Mouse (Mus musculus): ENCODE results near the gene Igfbp3. TPM values are rescaled to one million over a fixed set of nuclear protein-coding genes. Genes with fewer than 3 reads are reported as not detected.

The Igfbp3 gene
- polyA plus RNA-seq, 1 experiment from 2014 or later: 29.7 TPM

DNA sequence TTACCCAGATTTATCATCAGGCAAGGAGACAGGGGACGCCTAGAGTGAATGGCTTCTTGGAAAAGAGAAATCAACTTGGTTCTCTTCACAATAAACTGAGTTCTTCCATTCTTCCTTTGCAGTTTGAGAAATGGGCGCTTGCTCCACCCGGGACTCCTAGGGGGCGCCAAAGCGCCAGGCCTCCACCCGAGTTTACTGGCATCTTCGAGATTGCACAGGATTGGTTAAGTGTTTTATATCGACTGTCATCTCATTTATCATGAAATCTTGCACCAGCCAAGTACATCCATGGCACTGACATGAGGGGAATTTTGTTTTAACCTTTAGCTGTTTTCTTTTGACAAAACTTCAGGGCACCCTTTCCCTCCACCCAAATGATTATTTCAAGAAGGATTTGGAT, 2.0 kb upstream of the Igfbp3 start:
- Histone ChIP-seq H3K9me3 (replicated peaks; ENCODE audit: control insufficient read depth, low read length) (no peaks in the 10 kb centered on the region), H3K27ac (ENCODE audit: low read depth, low read length) (no peak overlapping the region), H3K27me3 (replicated peaks; ENCODE audit: control insufficient read depth, insufficient read depth, low read length) (peaks cover 13% of the 10 kb centered on the region), H3K4me3 (ENCODE audit: low read depth, low read length) (no peak overlapping the region), H3K4me1 (ENCODE audit: control insufficient read depth, insufficient read depth, low read length) (no peaks in the 10 kb centered on the region), H3K4me2 (ENCODE audit: low read length) (no peak overlapping the region), H3K36me3 (ENCODE audit: control insufficient read depth, insufficient read depth, low read length) (no peaks in the 10 kb centered on the region), H3K9ac (ENCODE audit: low read length) (no peak overlapping the region)
- DNase-seq (ENCODE audit: low spot score) (peak; percentile 73), ATAC-seq (no peak)
- 12% methylated on average over 8 of the region's 8 CpGs for WGBS

- H3K36me3 ChIP-seq (ENCODE audit: control insufficient read depth, insufficient read depth, low read length): no peaks in the 10 kb centered on the region
- ATAC-seq (no peak), DNase-seq (ENCODE audit: low spot score) (peak; percentile 88)
- no peaks in the 10 kb centered on the region for H3K9me3 ChIP-seq (replicated peaks; ENCODE audit: control insufficient read depth, low read length)
- peaks cover 13% of the 10 kb centered on the region for H3K27me3 ChIP-seq (replicated peaks; ENCODE audit: control insufficient read depth, insufficient read depth, low read length)
- no peak overlapping the region for H3K9ac ChIP-seq (ENCODE audit: low read length)
- peak overlapping the region; percentile 74 for H3K4me2 ChIP-seq (ENCODE audit: low read length)
- peak overlapping the region; percentile 66 for H3K4me3 ChIP-seq (ENCODE audit: low read depth, low read length)
- H3K4me1 ChIP-seq (ENCODE audit: control insufficient read depth, insufficient read depth, low read length): no peaks in the 10 kb centered on the region
- no peak overlapping the region for H3K27ac ChIP-seq (ENCODE audit: low read depth, low read length)
- WGBS: 6% methylated on average over 14 of the region's 14 CpGs
These were observed 1.0 kb upstream of the Igfbp3 start for GRCm38 (mm10) chr11:7214761-7215160.

DNA sequence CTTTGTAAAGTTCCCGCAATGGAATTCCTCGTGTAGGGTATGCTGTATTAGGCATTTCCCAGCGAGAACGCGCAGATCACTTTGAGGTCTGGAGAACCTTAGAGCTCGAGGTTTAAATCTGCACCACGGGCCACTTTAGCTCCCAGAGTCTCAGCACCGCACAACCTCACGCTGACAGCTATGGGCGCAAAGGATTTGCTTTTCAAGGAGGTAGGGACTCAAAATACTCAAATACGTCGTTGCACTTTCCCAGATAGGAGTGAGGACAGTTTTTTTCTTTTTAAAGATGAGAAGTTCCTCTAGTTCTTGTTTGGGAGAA, 578 bp upstream of the Igfbp3 start:
- Histone ChIP-seq H3K27ac (ENCODE audit: low read depth, low read length) (0 out of 2 replicates have a peak overlapping the region, but pooled peaks have one; percentile 75), H3K9ac (ENCODE audit: low read length) (peak overlapping the region; percentile 82; the same call in 1 of the 2 replicates), H3K9me3 (replicated peaks; ENCODE audit: control insufficient read depth, low read length) (no peaks in the 10 kb centered on the region), H3K36me3 (ENCODE audit: control insufficient read depth, insufficient read depth, low read length) (no peaks in the 10 kb centered on the region), H3K4me1 (ENCODE audit: control insufficient read depth, insufficient read depth, low read length) (no peaks in the 10 kb centered on the region), H3K4me2 (ENCODE audit: low read length) (peak overlapping the region; percentile 74), H3K27me3 (replicated peaks; ENCODE audit: control insufficient read depth, insufficient read depth, low read length) (peaks cover 13% of the 10 kb centered on the region), H3K4me3 (ENCODE audit: low read depth, low read length) (peak overlapping the region; percentile 66)
- WGBS: under 1% methylated on average over 12 of the region's 12 CpGs
- DNase-seq (ENCODE audit: low spot score) (no peak), ATAC-seq (no peak)

DNA sequence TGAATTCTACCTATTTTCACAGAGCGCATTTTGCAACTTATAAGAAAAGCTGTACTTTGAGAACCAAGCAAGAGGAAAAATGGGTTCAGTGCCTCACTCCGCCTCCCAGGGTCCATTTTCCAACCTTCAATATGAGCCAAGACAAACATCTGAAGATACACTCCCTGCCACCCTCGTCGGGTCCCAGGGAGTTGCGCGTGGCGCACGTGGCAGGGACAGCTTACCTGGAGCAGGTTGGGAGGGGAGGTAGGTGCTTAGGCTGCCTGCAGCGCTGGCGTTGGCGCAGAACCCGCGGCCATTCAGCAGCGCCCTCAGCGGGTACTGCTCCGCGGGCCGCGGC, 592 bp downstream of the Igfbp3 start:
- ATAC-seq: no peak
- Histone ChIP-seq H3K27ac (ENCODE audit: low read depth, low read length) (0 out of 2 replicates have a peak overlapping the region, but pooled peaks have one; percentile 75), H3K36me3 (ENCODE audit: control insufficient read depth, insufficient read depth, low read length) (no peaks in the 10 kb centered on the region), H3K4me3 (ENCODE audit: low read depth, low read length) (peak overlapping the region; percentile 66), H3K4me1 (ENCODE audit: control insufficient read depth, insufficient read depth, low read length) (no peaks in the 10 kb centered on the region), H3K4me2 (ENCODE audit: low read length) (peak overlapping the region; percentile 74), H3K9me3 (replicated peaks; ENCODE audit: control insufficient read depth, low read length) (no peaks in the 10 kb centered on the region), H3K9ac (ENCODE audit: low read length) (peak overlapping the region; percentile 82), H3K27me3 (replicated peaks; ENCODE audit: control insufficient read depth, insufficient read depth, low read length) (peaks cover 13% of the 10 kb centered on the region)
- DNase-seq (ENCODE audit: low spot score): no peak
- 1% methylated on average over 19 of the region's 19 CpGs for WGBS

DNA sequence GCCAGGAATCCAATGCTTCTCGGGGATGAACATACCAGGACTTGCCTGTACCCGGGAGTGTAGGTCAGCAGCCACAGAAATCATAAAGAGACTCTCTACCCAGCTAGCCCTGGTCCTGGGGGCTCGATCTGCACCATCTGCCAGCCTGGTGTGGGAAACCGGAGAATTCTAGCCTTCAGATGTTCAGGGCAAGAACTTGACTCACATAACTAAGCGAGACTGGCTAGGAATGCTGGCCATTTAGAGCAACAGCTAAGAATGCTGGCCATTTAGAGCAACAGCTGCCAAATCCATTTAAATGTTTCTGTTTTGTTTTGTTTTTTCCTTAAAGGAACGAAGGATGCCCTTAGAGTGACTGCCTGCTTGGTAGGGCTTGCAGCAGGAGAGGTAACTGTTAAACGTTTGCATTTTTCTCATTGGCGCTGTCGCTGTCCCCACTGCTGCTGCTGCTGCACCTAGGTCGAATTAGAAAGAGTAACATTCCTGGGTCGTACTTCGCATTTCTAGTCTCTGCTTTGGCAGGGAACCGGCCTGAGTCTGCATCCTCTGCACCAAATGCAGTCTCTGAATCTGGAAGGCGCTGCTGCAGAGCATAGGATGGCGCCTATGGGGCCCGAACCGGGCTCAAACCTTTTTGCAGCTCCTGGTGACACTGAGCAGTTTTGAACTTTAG, 1.5 kb downstream of the Igfbp3 start:
- Histone ChIP-seq H3K4me2 (ENCODE audit: low read length) (peak overlapping the region; percentile 74), H3K27ac (ENCODE audit: low read depth, low read length) (no peak overlapping the region), H3K36me3 (ENCODE audit: control insufficient read depth, insufficient read depth, low read length) (no peaks in the 10 kb centered on the region), H3K4me1 (ENCODE audit: control insufficient read depth, insufficient read depth, low read length) (no peaks in the 10 kb centered on the region), H3K9me3 (replicated peaks; ENCODE audit: control insufficient read depth, low read length) (no peaks in the 10 kb centered on the region), H3K4me3 (ENCODE audit: low read depth, low read length) (peak overlapping the region; percentile 66), H3K9ac (ENCODE audit: low read length) (no peak overlapping the region; the same call in 1 of the 2 replicates), H3K27me3 (replicated peaks; ENCODE audit: control insufficient read depth, insufficient read depth, low read length) (peaks cover 13% of the 10 kb centered on the region)
- 22% methylated on average over 17 of the region's 17 CpGs for whole genome bisulfite sequencing
- ATAC-seq (no peak), DNase-seq (ENCODE audit: low spot score) (no peak)

- H3K9me3 ChIP-seq (replicated peaks; ENCODE audit: control insufficient read depth, low read length): no peaks in the 10 kb centered on the region
- peak; percentile 52 for DNase-seq (ENCODE audit: low spot score)
- peaks cover 13% of the 10 kb centered on the region for H3K27me3 ChIP-seq (replicated peaks; ENCODE audit: control insufficient read depth, insufficient read depth, low read length)
- H3K27ac ChIP-seq (ENCODE audit: low read depth, low read length): no peak overlapping the region
- WGBS: 28% methylated on average over 9 of the region's 9 CpGs
- no peak overlapping the region for H3K9ac ChIP-seq (ENCODE audit: low read length)
- H3K36me3 ChIP-seq (ENCODE audit: control insufficient read depth, insufficient read depth, low read length): no peaks in the 10 kb centered on the region
- no peak overlapping the region for H3K4me3 ChIP-seq (ENCODE audit: low read depth, low read length)
- no peak overlapping the region for H3K4me2 ChIP-seq (ENCODE audit: low read length)
- H3K4me1 ChIP-seq (ENCODE audit: control insufficient read depth, insufficient read depth, low read length): no peaks in the 10 kb centered on the region
- no peak for ATAC-seq
These were observed 2.5 kb downstream of the Igfbp3 start for GRCm38 (mm10) chr11:7211211-7211610.

DNA sequence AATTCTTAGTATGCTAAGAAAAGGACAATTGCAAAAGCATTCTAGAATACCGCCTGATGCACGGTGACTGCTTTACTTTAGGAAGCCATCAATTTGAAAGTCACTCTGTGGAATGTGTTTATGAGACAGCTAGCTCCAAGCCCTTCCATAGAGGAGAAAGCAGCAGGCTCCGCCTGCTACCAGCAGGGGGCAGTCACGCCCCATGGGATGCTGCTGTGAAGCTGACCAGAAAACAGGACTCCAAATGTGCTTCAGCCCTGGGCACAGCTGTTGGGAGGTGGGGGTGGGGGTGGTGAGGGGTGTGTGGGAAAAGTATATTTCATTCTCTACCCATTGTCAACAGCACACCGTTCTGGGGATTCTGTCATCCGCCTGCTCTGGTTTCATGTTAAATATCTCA, 3.4 kb downstream of the Igfbp3 start:
- 17% methylated on average over 6 of the region's 6 CpGs for WGBS
- peak; percentile 80 for DNase-seq (ENCODE audit: low spot score)
- ATAC-seq: peak; percentile 15; the same call in 1 of the 2 replicates
- Histone ChIP-seq H3K36me3 (ENCODE audit: control insufficient read depth, insufficient read depth, low read length) (no peaks in the 10 kb centered on the region), H3K4me2 (ENCODE audit: low read length) (no peak overlapping the region), H3K4me3 (ENCODE audit: low read depth, low read length) (no peak overlapping the region), H3K9me3 (replicated peaks; ENCODE audit: control insufficient read depth, low read length) (no peaks in the 10 kb centered on the region), H3K9ac (ENCODE audit: low read length) (no peak overlapping the region), H3K4me1 (ENCODE audit: control insufficient read depth, insufficient read depth, low read length) (no peaks in the 10 kb centered on the region), H3K27ac (ENCODE audit: low read depth, low read length) (no peak overlapping the region), H3K27me3 (replicated peaks; ENCODE audit: control insufficient read depth, insufficient read depth, low read length) (peaks cover 13% of the 10 kb centered on the region)

- 92% methylated on average over 9 of the region's 9 CpGs for WGBS
- no peak overlapping the region for H3K4me3 ChIP-seq (ENCODE audit: low read depth, low read length)
- no peak overlapping the region for H3K27ac ChIP-seq (ENCODE audit: low read depth, low read length)
- DNase-seq (ENCODE audit: low spot score): no peak
- ATAC-seq: no peak
- no peaks in the 10 kb centered on the region for H3K9me3 ChIP-seq (replicated peaks; ENCODE audit: control insufficient read depth, low read length)
- H3K27me3 ChIP-seq (replicated peaks; ENCODE audit: control insufficient read depth, insufficient read depth, low read length): no peaks in the 10 kb centered on the region
- H3K9ac ChIP-seq (ENCODE audit: low read length): no peak overlapping the region
- H3K4me1 ChIP-seq (ENCODE audit: control insufficient read depth, insufficient read depth, low read length): no peaks in the 10 kb centered on the region
- H3K4me2 ChIP-seq (ENCODE audit: low read length): no peak overlapping the region
- H3K36me3 ChIP-seq (ENCODE audit: control insufficient read depth, insufficient read depth, low read length): no peaks in the 10 kb centered on the region
These were observed 9.9 kb downstream of the Igfbp3 start for GRCm38 (mm10) chr11:7203846-7204245.

DNA sequence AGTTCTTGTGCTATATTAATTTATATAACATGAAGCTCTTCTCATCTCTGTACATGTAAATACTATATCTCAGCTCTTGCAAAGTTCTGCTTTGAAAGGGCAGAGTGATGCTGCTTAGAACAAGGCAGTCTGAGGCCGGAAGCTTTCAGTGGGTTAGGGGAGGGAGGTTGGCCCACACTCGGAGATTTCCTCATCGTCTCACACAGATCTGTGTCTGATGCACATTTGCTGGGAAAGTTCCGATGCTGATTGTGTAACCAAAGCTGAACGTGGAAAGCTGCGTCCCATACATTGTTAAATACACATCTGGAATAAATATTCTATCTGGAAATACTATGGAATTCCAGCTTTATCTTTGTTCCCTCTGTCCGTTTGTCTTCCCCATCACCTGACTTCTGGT, 11.5 kb downstream of the Igfbp3 start:
- Histone ChIP-seq H3K4me3 (ENCODE audit: low read depth, low read length) (no peak overlapping the region), H3K4me1 (ENCODE audit: control insufficient read depth, insufficient read depth, low read length) (peaks cover 3% of the 10 kb centered on the region; the same call in 1 of the 2 replicates), H3K36me3 (ENCODE audit: control insufficient read depth, insufficient read depth, low read length) (no peaks in the 10 kb centered on the region), H3K27me3 (replicated peaks; ENCODE audit: control insufficient read depth, insufficient read depth, low read length) (no peaks in the 10 kb centered on the region), H3K9me3 (replicated peaks; ENCODE audit: control insufficient read depth, low read length) (no peaks in the 10 kb centered on the region), H3K9ac (ENCODE audit: low read length) (no peak overlapping the region), H3K4me2 (ENCODE audit: low read length) (no peak overlapping the region), H3K27ac (ENCODE audit: low read depth, low read length) (no peak overlapping the region)
- no peak for DNase-seq (ENCODE audit: low spot score)
- WGBS: 85% methylated on average over 7 of the region's 7 CpGs
- ATAC-seq: no peak

All from forebrain, embryonic 14.5 days (tissue).